Mouse (Mus musculus) megakaryocyte progenitor cell, adult 5-6 weeks (primary cell): ENCODE results near the gene Idh3a. TPM values are rescaled to one million over a fixed set of nuclear protein-coding genes. Genes with fewer than 3 reads are reported as not detected.
A peak's percentile ranks its signal among the peaks of the same experiment; 100 is the strongest.
"Not testable (repeated sequence)": the region's sequence is repeated elsewhere in the genome, so short reads cannot be mapped to it uniquely, and the experiment has no call there.

Experiments used
- ATAC-seq: replicated peaks from 2 replicates; pipeline ENCODE4 v1.8.0; 2016; ENCODE audit warnings: mild to moderate bottlenecking, moderate TSS enrichment, inconsistent platforms; ENCODE audit not compliant: poor library complexity
- total RNA-seq, 2 experiments: library from RNA; stranded (forward) in 1 of 2; stranded (reverse) in 1 of 2; fragments of 157-497, 149-512 nt in 1 of 2; fragments of 200-1000 nt in 1 of 2; gene quantifications; 2 replicates each; pipeline versions ENCODE4 v1.2.3 to v1.2.4; 2015 to 2017

Gene Idh3a
- total RNA-seq, 2 experiments from 2014 or later: 74.5 to 142 TPM

DNA sequence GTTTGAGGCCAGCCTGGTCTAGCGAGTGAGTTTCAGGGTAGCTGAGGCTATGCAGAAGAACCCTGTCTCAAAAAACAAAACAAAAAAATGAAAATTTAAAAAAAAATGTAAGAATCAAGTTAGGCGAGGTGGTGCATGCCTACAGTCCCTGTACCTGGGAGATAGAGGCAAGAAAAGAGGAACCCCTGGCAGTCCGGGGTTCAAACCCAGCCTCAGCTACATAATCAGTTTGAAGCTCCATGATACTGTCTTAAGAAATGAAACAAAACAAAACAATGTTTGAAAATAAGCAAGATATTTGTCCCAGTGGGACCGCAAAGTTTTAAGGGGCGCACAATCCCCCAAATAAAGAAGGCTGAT is 315 bp upstream of the Idh3a start:
- ATAC-seq: no peak

DNA sequence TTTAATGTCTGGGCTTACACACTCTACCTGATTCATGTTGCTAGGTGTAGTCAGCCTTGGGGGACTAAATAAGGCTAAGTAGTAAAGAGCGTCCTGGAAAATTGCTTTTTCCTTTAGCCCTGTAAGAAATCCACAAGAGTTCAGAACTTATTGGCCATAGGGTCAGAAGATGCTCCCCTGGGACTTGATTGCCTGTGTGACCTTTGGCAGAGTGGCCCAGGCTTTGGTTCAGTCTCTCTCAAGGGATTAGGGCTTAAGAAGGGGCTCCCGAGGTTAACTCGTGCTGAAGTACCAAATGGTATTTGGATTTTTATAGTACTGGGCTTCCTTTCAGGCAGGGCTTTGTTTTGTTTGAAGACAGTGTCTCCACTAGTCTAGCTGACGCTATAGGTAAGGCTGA is 1.7 kb downstream of the Idh3a start:
- no peak for ATAC-seq

DNA sequence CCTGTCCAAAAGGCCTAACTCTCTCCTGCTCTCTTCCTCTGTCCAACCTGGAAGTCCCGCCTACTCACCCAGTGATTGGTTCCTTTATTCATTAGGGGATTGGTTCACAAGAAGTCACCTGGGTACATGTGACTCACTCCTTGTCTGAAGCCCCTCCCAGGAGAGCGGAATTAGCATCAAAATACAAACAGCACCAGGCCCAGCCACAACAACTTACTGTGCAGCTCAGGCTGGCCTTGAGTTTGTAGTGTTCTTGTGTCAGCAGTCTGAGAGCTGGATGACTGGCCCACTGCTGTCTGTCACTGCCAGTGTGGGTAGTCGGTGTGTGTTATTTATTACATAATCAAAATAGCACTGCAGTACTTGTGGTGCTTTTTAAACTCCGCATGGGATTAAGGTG is 7.5 kb downstream of the Idh3a start:
- ATAC-seq: not testable (repeated sequence)

DNA sequence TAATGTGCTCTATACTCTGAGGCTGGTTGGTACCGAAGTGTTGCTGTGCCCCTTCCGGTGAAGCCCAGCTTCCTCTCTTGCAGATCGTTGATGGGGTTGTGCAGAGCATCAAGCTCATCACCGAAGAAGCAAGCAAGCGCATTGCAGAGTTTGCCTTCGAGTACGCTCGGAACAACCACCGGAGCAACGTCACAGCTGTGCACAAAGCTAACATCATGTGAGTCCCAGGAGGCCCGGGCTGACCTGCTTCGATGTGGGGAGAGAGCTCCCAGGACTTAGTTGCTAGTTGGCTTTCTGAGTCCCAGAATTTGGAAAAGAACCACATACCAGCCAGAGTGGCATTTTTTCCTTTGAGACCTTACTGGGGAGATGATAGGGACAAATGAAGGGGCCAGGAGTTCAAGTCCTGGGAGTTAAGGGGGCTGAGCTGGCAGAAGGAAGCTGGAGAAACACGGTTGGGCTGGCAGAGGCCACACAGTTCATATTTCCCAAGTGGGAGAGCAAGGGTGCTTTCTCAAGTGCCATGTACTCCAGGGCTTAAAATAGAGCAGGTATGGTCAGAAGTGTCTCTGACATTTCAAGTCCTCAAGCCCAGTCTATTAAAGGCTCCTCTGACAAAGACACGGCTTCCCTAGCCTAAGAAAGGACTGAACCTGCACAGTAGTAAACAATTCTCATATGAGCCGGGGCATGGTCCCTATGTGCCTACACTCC is 10.8 kb downstream of the Idh3a start:
- ATAC-seq: no peak

DNA sequence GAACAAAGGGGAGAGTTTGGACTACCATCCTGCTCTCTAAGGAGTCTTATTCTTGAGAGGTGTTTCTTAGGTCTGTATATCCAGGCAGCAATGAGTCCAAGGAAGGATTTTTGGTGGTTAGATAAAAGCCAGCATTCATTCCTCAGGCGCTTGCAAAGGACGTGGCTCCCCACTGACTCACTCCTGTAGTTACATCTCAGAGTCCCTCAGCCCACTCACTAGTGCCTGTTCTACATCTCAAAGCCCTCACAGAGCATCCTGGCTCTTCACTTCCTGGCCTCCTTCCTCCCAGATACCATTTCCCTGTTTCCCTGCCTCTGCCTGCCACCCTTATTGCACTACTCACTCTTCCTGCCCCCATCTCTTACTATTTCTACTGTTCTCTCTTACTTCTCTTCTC is 16.3 kb downstream of the Idh3a start:
- ATAC-seq: no peak

DNA sequence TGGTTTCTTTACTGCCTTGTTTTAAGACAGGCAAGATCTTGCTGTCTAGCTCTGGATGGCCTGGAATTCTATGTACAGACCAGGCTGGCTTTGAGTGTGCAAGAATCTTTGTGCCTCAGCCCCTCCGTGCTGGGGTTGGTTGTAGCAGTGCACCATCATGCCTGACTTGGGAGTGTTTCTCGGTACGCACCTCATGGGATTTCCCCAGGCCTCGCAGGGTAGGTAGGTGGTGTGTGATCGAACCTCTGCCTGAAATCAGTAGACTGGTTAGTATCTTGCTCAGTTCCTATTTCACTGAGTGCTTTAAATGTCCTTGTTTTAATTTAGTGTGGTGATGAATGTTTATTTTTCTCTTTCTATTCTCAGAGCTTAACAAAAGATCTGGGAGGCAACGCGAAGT is 16.8 kb downstream of the Idh3a start:
- ATAC-seq: no peak

DNA sequence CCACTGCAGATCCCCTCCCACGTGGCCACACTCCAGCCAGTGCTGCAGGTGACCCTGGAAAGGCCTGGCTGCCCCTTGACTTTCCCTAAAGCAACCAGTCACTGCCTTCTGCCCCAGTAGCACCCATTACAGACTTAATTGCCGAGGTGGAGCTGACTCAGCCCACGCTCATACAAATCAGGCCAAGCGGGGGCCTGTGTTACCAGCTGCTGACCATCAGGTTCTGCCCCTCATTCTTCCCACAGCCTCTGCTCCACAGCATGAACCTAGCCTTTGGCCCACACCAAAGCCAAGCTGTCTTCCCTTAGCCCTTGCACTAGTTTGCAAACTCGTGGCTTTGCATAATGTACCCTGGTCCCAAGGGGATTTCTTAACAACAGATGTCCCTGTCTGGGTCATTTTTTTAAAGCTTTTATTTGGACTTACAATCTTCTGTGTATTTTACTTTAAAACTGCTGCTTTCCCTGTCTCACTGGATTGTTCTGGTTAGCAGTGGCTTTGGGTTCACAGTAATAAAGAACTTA is 18.1 kb downstream of the Idh3a start:
- ATAC-seq: no peak

DNA sequence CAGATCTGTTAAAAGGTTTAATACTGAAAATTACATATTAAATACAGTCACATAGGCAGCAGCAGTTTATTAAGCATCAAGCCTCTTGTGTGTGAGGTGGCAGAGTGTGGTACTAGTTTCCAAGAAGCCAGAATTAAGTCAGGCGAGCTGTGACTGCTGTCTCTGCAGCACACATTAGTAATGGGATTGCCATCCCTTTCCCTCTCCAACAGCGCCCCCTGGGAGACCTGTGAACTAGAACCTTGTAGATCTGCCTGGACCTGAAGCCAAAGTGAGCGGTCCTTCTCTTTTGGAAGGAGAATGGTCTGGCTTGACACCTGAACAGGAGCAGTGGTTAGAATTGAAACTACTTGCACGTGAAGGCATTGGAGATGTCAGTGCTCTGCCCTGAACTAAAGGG is 18.8 kb downstream of the Idh3a start:
- ATAC-seq: peak; percentile 71

DNA sequence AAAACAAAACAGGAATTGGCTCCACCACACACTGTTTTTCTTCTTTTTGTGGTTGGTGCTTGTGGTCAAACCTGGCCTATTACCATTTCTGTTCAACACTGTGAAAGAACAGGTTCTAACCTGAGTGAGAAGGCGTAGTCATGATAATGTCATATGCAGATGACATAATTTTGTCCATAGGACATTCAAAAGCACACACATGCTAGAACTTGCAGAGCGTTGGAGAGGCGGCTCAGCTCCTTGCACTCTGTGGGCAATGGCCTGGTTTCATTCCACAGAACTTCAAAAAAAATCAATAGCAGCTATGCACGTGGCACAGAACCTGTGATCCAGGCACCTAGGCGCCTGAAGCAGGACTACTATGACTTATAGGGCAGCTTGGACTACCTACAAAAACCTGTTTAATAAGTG is 26.7 kb downstream of the Idh3a start:
- ATAC-seq: no peak

DNA sequence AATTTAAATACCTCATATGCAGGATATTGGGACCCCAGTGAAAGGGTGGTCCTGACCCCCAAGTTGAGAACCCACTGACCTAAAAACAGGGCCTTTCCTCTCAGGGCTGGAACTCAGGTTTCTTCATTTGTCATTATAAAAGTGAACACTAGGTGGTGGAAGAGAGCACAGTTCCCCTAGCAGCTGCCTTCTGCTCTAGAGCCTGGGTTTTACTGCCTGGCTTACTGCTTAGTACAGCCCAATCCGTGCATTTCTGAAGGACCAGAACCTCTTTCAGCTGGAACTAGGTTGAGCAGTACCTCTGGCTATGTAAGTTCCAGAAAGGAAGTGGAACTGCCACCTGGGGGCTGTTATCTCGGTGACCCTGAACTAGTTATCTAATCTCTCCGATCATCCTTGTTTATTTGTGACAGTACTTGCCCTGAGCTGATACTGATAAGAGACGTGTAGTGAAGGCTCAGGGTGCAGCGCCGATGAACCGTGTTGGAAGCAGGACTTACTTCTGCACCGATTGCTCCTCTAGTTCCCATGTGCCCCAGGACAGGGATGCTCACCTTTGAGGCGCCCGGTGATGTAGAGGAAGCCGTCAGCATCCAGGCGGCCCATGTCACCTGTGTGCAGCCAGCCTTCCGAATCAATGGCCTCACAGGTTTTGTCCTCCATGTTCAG is 28.2 kb downstream of the Idh3a start:
- peak; percentile 94 for ATAC-seq

DNA sequence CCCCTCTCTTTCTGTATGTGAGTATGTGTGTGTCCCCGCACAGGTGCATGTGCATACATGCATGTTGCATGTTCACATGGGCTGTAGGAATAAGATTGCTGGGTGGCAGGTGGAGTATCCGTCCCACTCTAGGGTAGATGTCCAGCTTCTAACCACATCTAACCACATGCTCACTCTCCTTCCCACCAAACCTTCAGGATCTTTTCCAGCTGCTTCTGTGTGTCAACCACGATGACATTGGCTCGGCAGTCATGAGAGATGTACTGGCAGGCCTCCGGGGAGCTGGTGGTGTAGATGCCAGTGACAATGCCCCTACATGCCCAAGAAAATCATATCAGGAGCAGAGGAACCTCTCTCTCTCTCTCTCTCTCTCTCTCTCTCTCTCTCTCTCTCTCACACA is 41.1 kb downstream of the Idh3a start:
- no peak for ATAC-seq

DNA sequence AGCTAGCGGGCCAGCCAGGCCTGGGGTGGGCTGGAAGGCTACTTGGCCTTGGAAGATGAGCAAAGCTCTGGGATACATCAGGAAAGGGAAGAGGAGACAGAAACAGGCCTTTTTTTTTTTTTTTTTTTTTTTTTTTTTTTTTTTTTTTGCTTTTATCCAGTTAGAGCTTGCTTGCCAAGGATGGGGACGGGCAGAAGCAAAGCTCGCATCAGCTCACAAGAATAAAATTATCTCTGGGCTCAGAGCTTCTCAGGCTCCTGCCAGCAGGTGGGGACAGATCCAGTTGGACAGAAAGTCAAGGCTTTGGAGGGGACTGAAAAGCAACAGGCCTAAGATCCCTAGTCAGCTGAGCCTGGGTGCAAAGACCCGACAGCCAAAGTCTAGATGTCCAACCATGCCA is 42.6 kb downstream of the Idh3a start:
- no peak for ATAC-seq

DNA sequence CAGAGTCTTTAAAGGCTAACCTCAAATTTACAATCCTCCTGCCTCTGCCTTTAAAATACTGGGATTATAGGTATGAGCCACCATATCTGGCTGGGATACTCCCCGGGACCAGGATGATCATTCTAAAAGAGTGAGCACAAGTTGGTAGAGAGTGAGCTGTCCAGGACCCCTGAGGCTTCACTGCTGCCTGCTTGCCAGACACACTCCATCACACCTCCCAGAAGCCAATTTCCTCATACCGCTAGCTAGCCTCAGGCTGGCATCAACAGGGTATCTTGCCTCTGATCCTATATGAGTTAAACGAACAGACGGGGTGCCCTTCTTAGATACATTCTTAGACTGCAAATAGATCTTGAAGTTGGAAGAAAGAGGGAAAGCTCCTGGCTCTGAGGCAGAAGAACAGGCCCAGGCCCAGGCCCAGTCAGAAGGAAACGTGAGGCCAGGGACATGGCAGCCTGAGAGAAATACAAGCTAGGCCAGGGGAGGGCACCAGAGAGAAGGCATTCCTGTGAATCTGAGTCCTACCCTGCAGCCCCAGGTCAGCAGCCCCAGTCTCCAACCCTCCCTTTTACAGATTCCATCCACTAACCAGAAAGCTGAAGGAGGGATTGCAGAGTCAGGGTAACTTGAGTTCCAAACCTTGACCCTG is 43.6 kb downstream of the Idh3a start:
- ATAC-seq: peak; percentile 44; the same call in 1 of the 2 replicates

DNA sequence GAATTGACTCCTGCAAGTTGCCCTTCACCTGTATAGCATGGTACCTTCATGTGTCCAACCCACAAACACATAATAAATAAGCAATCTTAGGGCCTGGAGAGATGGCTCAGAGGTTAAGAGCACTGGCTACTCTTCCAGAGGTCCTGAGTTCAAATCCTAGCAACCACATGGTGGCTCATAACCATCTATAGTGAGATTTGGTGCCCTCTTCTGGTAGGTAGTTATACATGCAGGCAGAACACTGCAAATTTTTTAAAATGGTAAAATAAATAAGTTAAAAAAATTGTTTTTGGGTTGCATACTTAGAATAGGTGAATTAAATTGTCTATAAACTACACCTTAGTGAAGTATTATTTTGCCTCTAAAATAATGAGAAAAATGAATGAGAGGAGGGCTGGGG is 44.8 kb downstream of the Idh3a start:
- no peak for ATAC-seq

DNA sequence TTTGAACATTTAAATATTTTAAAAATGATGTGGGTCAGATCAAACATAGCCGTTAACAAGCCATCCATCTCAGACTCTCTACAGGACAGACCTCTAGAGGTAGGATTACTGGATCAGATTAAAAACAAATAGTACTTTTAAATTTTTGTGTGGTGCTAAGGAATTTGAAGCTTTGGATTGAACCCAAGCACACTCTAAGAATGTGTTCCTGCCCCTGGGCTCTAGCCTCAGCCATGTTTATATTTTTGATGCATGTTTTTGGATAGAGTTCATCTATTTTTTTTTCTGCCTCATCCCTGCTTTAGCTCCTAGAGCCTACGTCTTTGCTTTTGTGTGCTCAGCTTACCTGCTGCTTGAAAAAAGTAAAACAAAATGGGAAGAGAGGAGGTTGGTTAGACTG is 47.3 kb downstream of the Idh3a start:
- ATAC-seq: no peak

DNA sequence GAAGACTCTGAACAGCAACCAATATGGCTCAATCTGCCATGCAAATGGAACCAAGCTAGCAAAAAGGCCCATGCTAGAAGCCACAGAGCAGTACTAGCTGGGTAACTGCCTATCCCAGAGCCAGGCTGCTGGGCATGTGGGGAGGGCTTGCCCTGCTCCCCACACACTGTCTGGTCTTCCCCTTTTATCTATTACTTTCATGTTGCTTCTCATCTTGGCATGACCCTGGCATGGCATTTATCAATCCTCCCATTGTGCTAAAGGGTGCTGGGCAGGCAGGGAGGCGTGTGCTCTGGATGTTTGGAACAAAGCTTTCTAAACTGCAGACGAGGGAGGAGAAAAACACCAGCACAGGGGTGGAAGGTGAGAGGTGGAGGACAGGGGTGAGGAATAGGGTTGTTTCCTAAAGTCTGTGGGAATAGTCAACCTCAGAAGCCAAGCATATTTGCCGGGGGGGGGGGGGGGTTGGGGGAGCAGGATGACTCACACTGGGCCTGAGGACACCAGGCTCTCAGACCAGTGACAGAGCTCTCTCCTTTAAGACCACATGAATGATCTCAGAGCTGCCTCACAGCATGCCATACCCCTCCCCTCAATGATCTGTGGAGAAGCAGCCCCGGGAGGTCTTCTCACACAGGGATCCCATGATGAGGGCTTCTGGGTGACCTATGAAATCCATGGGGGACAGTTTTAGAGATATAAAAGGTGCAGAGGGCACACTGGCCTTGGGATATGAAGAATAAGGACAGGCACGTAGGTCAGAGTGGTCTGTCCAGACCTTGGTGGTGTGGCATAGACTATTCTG is 51.6 kb downstream of the Idh3a start:
- peak; percentile 92 for ATAC-seq

DNA sequence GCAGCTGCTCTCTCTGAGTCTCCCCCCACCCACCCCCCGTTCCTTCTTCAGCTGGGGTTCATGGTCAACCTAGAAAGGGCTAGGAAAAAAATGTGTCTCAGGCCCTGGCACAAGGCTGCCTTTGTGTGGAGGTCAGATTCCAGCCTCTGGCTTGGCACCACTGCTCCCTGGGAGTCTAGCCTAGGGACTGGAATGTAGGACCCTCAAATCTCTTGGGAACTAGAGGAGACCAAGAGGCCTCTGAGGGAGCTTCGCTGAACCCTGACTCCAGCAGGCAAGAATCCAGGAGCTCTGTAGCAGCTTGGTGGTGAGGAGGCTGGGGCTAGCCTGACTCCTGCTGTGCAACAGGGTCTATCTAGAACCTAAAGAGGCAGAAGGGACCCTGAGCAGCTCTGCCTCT is 53.1 kb downstream of the Idh3a start:
- ATAC-seq: no peak

DNA sequence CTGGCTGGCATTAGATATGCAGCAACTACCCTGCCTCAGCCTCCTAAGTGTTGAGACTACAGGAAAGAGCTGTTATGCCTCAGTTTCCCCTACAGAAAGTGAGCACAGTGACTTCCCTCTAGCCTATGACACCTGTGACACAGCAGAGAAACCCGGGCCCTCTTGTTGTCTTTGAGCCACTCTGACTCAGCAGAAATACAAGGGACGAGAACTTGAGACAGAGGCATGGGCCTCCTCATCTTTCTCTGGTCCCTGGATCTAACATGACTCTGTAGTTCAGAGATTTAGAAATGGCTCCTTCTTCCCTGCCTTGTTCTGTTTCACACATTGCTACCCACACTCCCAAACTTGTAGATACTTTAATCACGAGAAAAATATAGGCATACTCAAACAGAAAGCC is 55.4 kb downstream of the Idh3a start:
- no peak for ATAC-seq

DNA sequence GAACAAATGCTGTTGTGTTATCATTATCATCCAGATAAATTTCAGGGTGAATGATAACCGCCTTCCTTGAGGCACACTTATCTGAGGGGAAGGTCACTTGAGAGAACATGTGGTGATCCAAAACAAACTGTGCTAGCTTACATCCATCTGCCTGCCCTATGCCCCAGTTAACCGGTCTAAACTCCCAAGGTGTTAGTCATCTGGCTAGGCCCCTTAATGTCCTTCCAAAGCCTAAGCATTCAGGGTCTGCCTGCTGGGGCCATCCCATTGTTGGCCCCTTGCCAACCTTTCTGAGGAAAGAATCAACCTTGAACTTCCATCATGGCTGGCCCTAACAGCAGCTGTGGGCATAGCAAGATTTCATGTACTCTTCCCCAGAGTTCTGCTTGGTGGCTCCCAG is 56.0 kb downstream of the Idh3a start:
- no peak for ATAC-seq

DNA sequence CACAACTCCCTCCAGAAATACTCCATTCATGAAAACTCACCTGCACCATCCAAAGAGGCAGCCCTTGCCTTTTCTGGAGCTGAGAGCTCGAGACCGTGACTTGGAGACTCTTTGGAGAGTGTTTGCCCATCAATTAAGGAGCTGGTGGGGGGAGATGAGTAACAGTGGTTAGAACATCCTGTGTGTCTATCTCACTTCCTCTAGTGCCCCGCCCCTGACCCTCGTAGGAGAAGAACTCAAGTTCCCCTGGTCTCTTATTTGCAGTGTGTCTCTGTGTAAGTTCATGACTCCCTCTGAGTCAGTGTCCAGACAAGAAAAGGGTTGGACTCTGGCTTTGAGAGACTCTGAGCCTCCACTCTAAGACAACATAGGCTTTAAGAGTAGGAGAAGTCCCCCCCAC is 56.4 kb downstream of the Idh3a start:
- ATAC-seq: peak; percentile 54

DNA sequence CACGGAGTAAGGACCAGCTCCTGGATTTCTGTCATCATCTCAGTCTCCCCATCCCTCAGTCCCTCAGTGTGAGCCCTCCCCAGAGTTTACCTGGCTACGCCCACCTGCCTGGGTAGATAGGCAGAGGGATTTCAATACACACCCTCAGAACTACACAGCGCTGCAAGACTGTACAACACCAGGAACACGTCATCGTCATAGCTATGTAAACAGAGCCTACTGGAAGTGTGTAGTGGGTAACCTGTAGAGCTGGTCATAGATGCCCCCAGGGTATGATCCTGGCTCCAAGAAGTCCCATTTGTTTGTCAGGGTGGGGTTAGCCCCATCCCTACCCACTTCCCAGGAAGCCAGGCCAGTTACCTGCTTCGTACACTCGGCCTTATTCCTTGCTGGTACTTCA is 57.0 kb downstream of the Idh3a start:
- ATAC-seq: no peak
